Mouse (Mus musculus) MEL (cell line): ENCODE results near the gene Riok2.

ENCODE experiments used
- CTCF ChIP-seq, 3 experiments: IDR thresholded peaks in 2 of 3; conservative IDR thresholded peaks in 1 of 3; 2 replicates each; pipeline ENCODE4 v1.5.1; 2011 to 2012; ENCODE audit warnings: low read length in 3 of 3, low read depth in 2 of 3, mild to moderate bottlenecking in 2 of 3, improper control_type of control experiment in 1 of 3, inconsistent platforms in 1 of 3, mixed read lengths in 1 of 3, moderate library complexity in 1 of 3; ENCODE audit not compliant: control insufficient read depth in 1 of 3, insufficient read depth in 1 of 3, poor library complexity in 1 of 3, severe bottlenecking in 1 of 3
- EP300 ChIP-seq, 2 experiments: IDR thresholded peaks; 2 replicates each; pipeline ENCODE4 v1.6.1; 2011; ENCODE audit warnings: improper control_type of control experiment in 2 of 2, low read length in 2 of 2, low read depth in 1 of 2, mild to moderate bottlenecking in 1 of 2
- JUND ChIP-seq: IDR thresholded peaks from 2 replicates; pipeline ENCODE4 v1.6.1; 2011; ENCODE audit warnings: low read depth, mild to moderate bottlenecking, improper control_type of control experiment, low read length
- KAT2A ChIP-seq: conservative IDR thresholded peaks from 2 replicates; pipeline ENCODE4 v1.6.1; 2012; ENCODE audit warnings: low read depth, low read length, improper control_type of control experiment, inconsistent platforms
- POLR2A ChIP-seq, 2 experiments: IDR thresholded peaks; 2 replicates each; pipeline ENCODE4 v1.6.1; 2011 to 2012; ENCODE audit warnings: low read length in 2 of 2, mild to moderate bottlenecking in 2 of 2, control low read depth in 1 of 2, improper control_type of control experiment in 1 of 2, low read depth in 1 of 2, moderate library complexity in 1 of 2; ENCODE audit not compliant: control insufficient read depth in 1 of 2, insufficient read depth in 1 of 2, poor library complexity in 1 of 2
- ZMIZ1 ChIP-seq: IDR thresholded peaks from 2 replicates; pipeline ENCODE4 v1.6.1; 2012; ENCODE audit warnings: low read depth, mild to moderate bottlenecking, inconsistent platforms, low read length, improper control_type of control experiment, moderate library complexity
- ZNF384 ChIP-seq: IDR thresholded peaks from 2 replicates; pipeline ENCODE4 v1.6.1; 2012; ENCODE audit warnings: low read depth, mild to moderate bottlenecking, inconsistent platforms, low read length, improper control_type of control experiment

- TF ChIP-seq ZNF384: no peak
- TF ChIP-seq ZMIZ1: no peak
- no peak for TF ChIP-seq KAT2A
- TF ChIP-seq EP300 (IDR thresholded peaks at IDR 0.05; ENCODE audit: low read depth in 1 of 2, low read length in 2 of 2): peak; percentile 63 to 91
- no peak for TF ChIP-seq POLR2A (IDR thresholded peaks at IDR 0.05; ENCODE audit: control insufficient read depth in 1 of 2, insufficient read depth in 1 of 2, low read depth in 1 of 2, low read length in 2 of 2, poor library complexity in 1 of 2)
- no peak for TF ChIP-seq JUND
- TF ChIP-seq CTCF (IDR thresholded peaks at IDR 0.05 in 2 of 3, conservative IDR thresholded peaks at IDR 0.05 in 1 of 3; ENCODE audit: control insufficient read depth in 1 of 3, insufficient read depth in 1 of 3, low read depth in 2 of 3, low read length in 3 of 3, poor library complexity in 1 of 3, severe bottlenecking in 1 of 3): no peak
Observed at GRCm38 (mm10) chr17:17391823-17392222, 17.7 kb downstream of the Riok2 start.
